Comparison of ENCODE assay signal across 27 mouse cellular contexts in genomic region chr15:50304085-50304484, GRCm38 (mm10).
DNase-seq lines count a peak whose midpoint lies in the region; ATAC-seq and TF ChIP-seq lines count a peak whose summit lies in the region.
"Had no signal": no experiment of that assay in that cellular context is flagged by ENCODE, and none has a peak within 500 bp of the region (broad histone marks: within the 10 kb centered on the region; RNA-seq: fewer than 3 reads in every experiment).

No protein-coding gene starts in this region.

- H3K9me3 ChIP-seq in forebrain, postnatal 0 days (ENCODE audit: low read length) = no peaks in the 10 kb centered on the region
- H3K9me3 ChIP-seq in forebrain, embryonic 12.5 days = no peaks in the 10 kb centered on the region
- H3K9me3 ChIP-seq in liver, postnatal 0 days (ENCODE audit: low read length) = no peaks in the 10 kb centered on the region
- H3K9me3 ChIP-seq in liver, embryonic 12.5 days (replicated peaks) = no peaks in the 10 kb centered on the region
- H3K9me3 ChIP-seq in midbrain, postnatal 0 days (ENCODE audit: low read length) = no peaks in the 10 kb centered on the region
- H3K9me3 ChIP-seq in midbrain, embryonic 13.5 days = no peaks in the 10 kb centered on the region
- H3K9me3 ChIP-seq: embryonic facial prominence, embryonic 15.5 days; heart, embryonic 13.5 days; kidney, embryonic 15.5 days; limb, embryonic 10.5 days; limb, embryonic 15.5 days; megakaryocyte, embryonic 14.5 days; midbrain, embryonic 12.5 days; stomach, embryonic 15.5 days had no signal

- H3K4me2 ChIP-seq in forebrain, postnatal 0 days (ENCODE audit: low read depth) = no peak overlapping the region
- no peak overlapping the region for H3K4me2 ChIP-seq in forebrain, embryonic 12.5 days
- H3K4me2 ChIP-seq in liver, postnatal 0 days (ENCODE audit: low read depth, low read length) = no peak overlapping the region
- no peak overlapping the region for H3K4me2 ChIP-seq in liver, embryonic 12.5 days
- no peak overlapping the region for H3K4me2 ChIP-seq in midbrain, postnatal 0 days (ENCODE audit: low read depth, low read length, poor library complexity, severe bottlenecking)
- H3K4me2 ChIP-seq in midbrain, embryonic 13.5 days (replicated peaks) = no peak overlapping the region
- H3K4me2 ChIP-seq: embryonic facial prominence, embryonic 15.5 days; heart, embryonic 13.5 days; hindbrain, embryonic 14.5 days; kidney, embryonic 15.5 days; limb, embryonic 15.5 days; midbrain, embryonic 12.5 days; stomach, embryonic 15.5 days had no signal

- TF ChIP-seq CTCF in forebrain, postnatal 0 days (IDR thresholded peaks at IDR 0.05; ENCODE audit: low read depth) = no peak
- no peak for TF ChIP-seq CTCF in liver, postnatal 0 days (IDR thresholded peaks at IDR 0.05; ENCODE audit: low read depth)
- no peak for TF ChIP-seq CTCF in midbrain, postnatal 0 days (IDR thresholded peaks at IDR 0.05)

- H3K4me1 ChIP-seq in forebrain, postnatal 0 days (ENCODE audit: insufficient read depth) = 0 out of 2 replicates have a peak, but pooled peaks cover 4% of the 10 kb centered on the region
- no peaks in the 10 kb centered on the region for H3K4me1 ChIP-seq in forebrain, embryonic 12.5 days
- H3K4me1 ChIP-seq in liver, postnatal 0 days (ENCODE audit: insufficient read depth) = 0 out of 2 replicates have a peak, but pooled peaks cover 4% of the 10 kb centered on the region
- H3K4me1 ChIP-seq in liver, embryonic 12.5 days = no peaks in the 10 kb centered on the region
- no peaks in the 10 kb centered on the region for H3K4me1 ChIP-seq in midbrain, postnatal 0 days (ENCODE audit: insufficient read depth, low read length)
- no peaks in the 10 kb centered on the region for H3K4me1 ChIP-seq in midbrain, embryonic 13.5 days (replicated peaks)
- H3K4me1 ChIP-seq: embryonic facial prominence, embryonic 15.5 days; heart, embryonic 13.5 days; kidney, embryonic 15.5 days; limb, embryonic 10.5 days; limb, embryonic 15.5 days; megakaryocyte, embryonic 14.5 days; midbrain, embryonic 12.5 days; stomach, embryonic 15.5 days had no signal

- no peak for TF ChIP-seq EP300 in liver, postnatal 0 days (IDR thresholded peaks at IDR 0.05; ENCODE audit: low read depth)

- H3K4me3 ChIP-seq in forebrain, postnatal 0 days (ENCODE audit: low read depth, low read length) = no peak overlapping the region
- no peak overlapping the region for H3K4me3 ChIP-seq in forebrain, embryonic 12.5 days (replicated peaks)
- no peak overlapping the region for H3K4me3 ChIP-seq in liver, postnatal 0 days (ENCODE audit: low read depth, low read length)
- H3K4me3 ChIP-seq in liver, embryonic 12.5 days = no peak overlapping the region
- no peak overlapping the region for H3K4me3 ChIP-seq in midbrain, postnatal 0 days (ENCODE audit: low read depth, low read length)
- H3K4me3 ChIP-seq in midbrain, embryonic 13.5 days (replicated peaks) = no peak overlapping the region
- H3K4me3 ChIP-seq: embryonic facial prominence, embryonic 15.5 days; heart, embryonic 13.5 days; kidney, embryonic 15.5 days; layer of hippocampus, adult 2 months; limb, embryonic 10.5 days; limb, embryonic 15.5 days; megakaryocyte, embryonic 14.5 days; midbrain, embryonic 12.5 days; stomach, embryonic 15.5 days had no signal

- WGBS in forebrain, postnatal 0 days = 38% methylated on average over 4 of the region's 4 CpGs
- WGBS in forebrain, embryonic 12.5 days = 90% methylated on average over 4 of the region's 4 CpGs
- 61% methylated on average over 4 of the region's 4 CpGs for WGBS in liver, postnatal 0 days (ENCODE audit: insufficient replicate concordance)
- WGBS in liver, embryonic 12.5 days (ENCODE audit: insufficient replicate concordance) = 79% methylated on average over 4 of the region's 4 CpGs
- 66% methylated on average over 4 of the region's 4 CpGs for WGBS in midbrain, postnatal 0 days
- WGBS in midbrain, embryonic 13.5 days = 85% methylated on average over 4 of the region's 4 CpGs

- no peaks in the 10 kb centered on the region for H3K27me3 ChIP-seq in forebrain, postnatal 0 days (ENCODE audit: insufficient read depth, low read length)
- no peaks in the 10 kb centered on the region for H3K27me3 ChIP-seq in forebrain, embryonic 12.5 days
- H3K27me3 ChIP-seq in liver, postnatal 0 days (ENCODE audit: insufficient read depth, low read length) = no peaks in the 10 kb centered on the region
- H3K27me3 ChIP-seq in liver, embryonic 12.5 days (replicated peaks) = no peaks in the 10 kb centered on the region
- H3K27me3 ChIP-seq in midbrain, postnatal 0 days (ENCODE audit: insufficient read depth, low read length) = no peaks in the 10 kb centered on the region
- H3K27me3 ChIP-seq in midbrain, embryonic 13.5 days = no peaks in the 10 kb centered on the region
- H3K27me3 ChIP-seq: CH12.LX; embryonic facial prominence, embryonic 15.5 days; heart, embryonic 13.5 days; kidney, embryonic 15.5 days; limb, embryonic 15.5 days; megakaryocyte, embryonic 14.5 days; midbrain, embryonic 12.5 days; stomach, embryonic 15.5 days had no signal

- 0 out of 2 replicates have a peak, but pooled peaks have one; percentile 16 for ATAC-seq in forebrain, postnatal 0 days
- ATAC-seq in forebrain, embryonic 12.5 days (ENCODE audit: low FRiP score) = no peak
- peak; percentile 53; the same call in 1 of the 2 replicates for ATAC-seq in liver, postnatal 0 days
- no peak for ATAC-seq in liver, embryonic 12.5 days
- ATAC-seq in midbrain, postnatal 0 days (ENCODE audit: low FRiP score) = no peak
- ATAC-seq in midbrain, embryonic 13.5 days = no peak
- ATAC-seq: activated CD4-positive, CD25-positive, alpha-beta regulatory T cell, adult 4 months had no signal

- DNase-seq in cerebellum, postnatal 10 days = peak; percentile 27 to 38
- DNase-seq in cerebellum, adult 9-11 months = no peak
- DNase-seq in forebrain, postnatal 0 days = peak; percentile 32
- DNase-seq in liver, postnatal 0 days = peak; percentile 29
- peak; percentile 39 for DNase-seq in midbrain, postnatal 0 days (ENCODE audit: low spot score)
- DNase-seq: adrenal gland, adult 2 months; adrenal gland, postnatal 36 days; cerebellum, adult 8-10 months; gastrocnemius, postnatal 10 days; heart, postnatal 10 days; kidney, adult 18-20 months; kidney, postnatal 25 days had no signal

- no peaks in the 10 kb centered on the region for H3K36me3 ChIP-seq in forebrain, postnatal 0 days (ENCODE audit: insufficient read depth)
- H3K36me3 ChIP-seq in forebrain, embryonic 12.5 days (replicated peaks) = no peaks in the 10 kb centered on the region
- no peaks in the 10 kb centered on the region for H3K36me3 ChIP-seq in liver, postnatal 0 days (replicated peaks; ENCODE audit: insufficient read depth, low read length)
- no peaks in the 10 kb centered on the region for H3K36me3 ChIP-seq in liver, embryonic 12.5 days
- H3K36me3 ChIP-seq in midbrain, postnatal 0 days (ENCODE audit: insufficient read depth, low read length) = no peaks in the 10 kb centered on the region
- H3K36me3 ChIP-seq in midbrain, embryonic 13.5 days = no peaks in the 10 kb centered on the region
- H3K36me3 ChIP-seq: embryonic facial prominence, embryonic 15.5 days; heart, embryonic 13.5 days; kidney, embryonic 15.5 days; limb, embryonic 10.5 days; limb, embryonic 15.5 days; midbrain, embryonic 12.5 days; stomach, embryonic 15.5 days had no signal

- H3K9ac ChIP-seq in forebrain, postnatal 0 days = no peak overlapping the region
- H3K9ac ChIP-seq in forebrain, embryonic 12.5 days = no peak overlapping the region
- H3K9ac ChIP-seq in liver, postnatal 0 days (replicated peaks) = no peak overlapping the region
- H3K9ac ChIP-seq in liver, embryonic 12.5 days = no peak overlapping the region
- H3K9ac ChIP-seq in midbrain, postnatal 0 days (replicated peaks; ENCODE audit: low read length, poor library complexity, severe bottlenecking) = no peak overlapping the region
- H3K9ac ChIP-seq in midbrain, embryonic 13.5 days (replicated peaks) = no peak overlapping the region
- H3K9ac ChIP-seq: embryonic facial prominence, embryonic 15.5 days; heart, embryonic 13.5 days; hindbrain, embryonic 14.5 days; kidney, embryonic 15.5 days; limb, embryonic 15.5 days; midbrain, embryonic 12.5 days; stomach, embryonic 15.5 days had no signal

- no peak overlapping the region for H3K27ac ChIP-seq in forebrain, postnatal 0 days (ENCODE audit: low read depth, low read length)
- H3K27ac ChIP-seq in forebrain, embryonic 12.5 days = no peak overlapping the region
- H3K27ac ChIP-seq in liver, postnatal 0 days (ENCODE audit: low read depth) = no peak overlapping the region
- no peak overlapping the region for H3K27ac ChIP-seq in liver, embryonic 12.5 days
- no peak overlapping the region for H3K27ac ChIP-seq in midbrain, postnatal 0 days (ENCODE audit: low read depth, low read length)
- no peak overlapping the region for H3K27ac ChIP-seq in midbrain, embryonic 13.5 days
- H3K27ac ChIP-seq: embryonic facial prominence, embryonic 15.5 days; heart, embryonic 13.5 days; hindbrain, embryonic 14.5 days; kidney, embryonic 15.5 days; layer of hippocampus, adult 2 months; limb, embryonic 10.5 days; limb, embryonic 15.5 days; midbrain, embryonic 12.5 days; stomach, embryonic 15.5 days had no signal

Comparison
In these comparisons a context has a peak if more than half of its experiments do, and no peak if none do; other contexts are left out.
1. ATAC-seq: peak in forebrain, postnatal 0 days (single experiment) and liver, postnatal 0 days (single experiment); none in forebrain, embryonic 12.5 days (single experiment), liver, embryonic 12.5 days (single experiment), midbrain, postnatal 0 days (single experiment) and midbrain, embryonic 13.5 days (single experiment).